Mouse (Mus musculus) T-cell, adult 2 months (primary cell): ENCODE data around the gene Slc22a15.
A peak's percentile ranks its signal among the peaks of the same experiment; 100 is the strongest.

ENCODE experiments used
- DNase-seq: peaks from one replicate; pipeline ENCODE4 v3.0.0; 2022; ENCODE audit warnings: low spot score

Slc22a15 gene

GRCm38 (mm10) chr3:101923843-101924740, at the start of gene Slc22a15:
Slc22a15 (minus strand) TSS chr3:101924453.
- DNase-seq, result peak; percentile 41

GRCm38 (mm10) chr3:101966825-101967558, 42.7 kb upstream of the Slc22a15 start:
- DNase-seq, result no peak

GRCm38 (mm10) chr3:101964352-101964751, 40.1 kb upstream of the Slc22a15 start:
- no peak for DNase-seq

GRCm38 (mm10) chr3:101963501-101963900, 39.2 kb upstream of the Slc22a15 start:
- no peak for DNase-seq

- DNase-seq, result no peak
These were observed 37.0 kb upstream of the Slc22a15 start for GRCm38 (mm10) chr3:101961146-101961835.

GRCm38 (mm10) chr3:101958047-101958446, 33.8 kb upstream of the Slc22a15 start:
- DNase-seq, result no peak

- no peak for DNase-seq
These were observed 29.3 kb upstream of the Slc22a15 start for GRCm38 (mm10) chr3:101953506-101953905.

- DNase-seq, result no peak
These were observed 28.3 kb upstream of the Slc22a15 start for GRCm38 (mm10) chr3:101952577-101952976.

GRCm38 (mm10) chr3:101948572-101948971, 24.3 kb upstream of the Slc22a15 start:
- peak; percentile 1 for DNase-seq

- no peak for DNase-seq
These were observed 23.0 kb upstream of the Slc22a15 start for GRCm38 (mm10) chr3:101947250-101947649.

GRCm38 (mm10) chr3:101945257-101945656, 21.0 kb upstream of the Slc22a15 start:
- DNase-seq, result no peak

- no peak for DNase-seq
These were observed 16.2 kb upstream of the Slc22a15 start for GRCm38 (mm10) chr3:101940418-101940817.

GRCm38 (mm10) chr3:101939865-101940264, 15.6 kb upstream of the Slc22a15 start:
- no peak for DNase-seq

GRCm38 (mm10) chr3:101939152-101939551, 14.9 kb upstream of the Slc22a15 start:
- DNase-seq, result no peak

GRCm38 (mm10) chr3:101936369-101936768, 12.1 kb upstream of the Slc22a15 start:
- DNase-seq, result no peak

GRCm38 (mm10) chr3:101933820-101934219, 9.6 kb upstream of the Slc22a15 start:
- DNase-seq, result no peak

- DNase-seq, result no peak
These were observed 5.0 kb upstream of the Slc22a15 start for GRCm38 (mm10) chr3:101929105-101929876.

- no peak for DNase-seq
These were observed 2.4 kb upstream of the Slc22a15 start for GRCm38 (mm10) chr3:101926636-101927035.

- no peak for DNase-seq
These were observed 1.4 kb upstream of the Slc22a15 start for GRCm38 (mm10) chr3:101925663-101926062.

GRCm38 (mm10) chr3:101922366-101922765, 1.9 kb downstream of the Slc22a15 start:
- no peak for DNase-seq

GRCm38 (mm10) chr3:101918526-101918925, 5.7 kb downstream of the Slc22a15 start:
- DNase-seq, result no peak

- DNase-seq, result no peak
These were observed 6.6 kb downstream of the Slc22a15 start for GRCm38 (mm10) chr3:101917665-101918064.
